Mouse (Mus musculus) right cerebral cortex, postnatal 25 days (tissue): ENCODE data around the gene Lipe.

Experiments
- DNase-seq: peaks from one replicate; pipeline ENCODE4 v3.0.0; 2022

Gene Lipe

GRCm38 (mm10) chr7:25348861-25349260, 49.6 kb downstream of the Lipe start:
- DNase-seq = no peak

GRCm38 (mm10) chr7:25341000-25341784, 57.3 kb downstream of the Lipe start:
- DNase-seq = no peak

GRCm38 (mm10) chr7:25339329-25339728, 59.2 kb downstream of the Lipe start:
- no peak for DNase-seq

- no peak for DNase-seq
Observed at GRCm38 (mm10) chr7:25334472-25334871, 64.0 kb downstream of the Lipe start.

- no peak for DNase-seq
Observed at GRCm38 (mm10) chr7:25333596-25334307, 64.8 kb downstream of the Lipe start.
